Mouse (Mus musculus): ENCODE results near the gene Klhl32. TPM values are rescaled to one million over a fixed set of nuclear protein-coding genes. Genes with fewer than 3 reads are reported as not detected.

The Klhl32 gene
- total RNA-seq, 1 experiment from 2014 or later = not detected

DNA sequence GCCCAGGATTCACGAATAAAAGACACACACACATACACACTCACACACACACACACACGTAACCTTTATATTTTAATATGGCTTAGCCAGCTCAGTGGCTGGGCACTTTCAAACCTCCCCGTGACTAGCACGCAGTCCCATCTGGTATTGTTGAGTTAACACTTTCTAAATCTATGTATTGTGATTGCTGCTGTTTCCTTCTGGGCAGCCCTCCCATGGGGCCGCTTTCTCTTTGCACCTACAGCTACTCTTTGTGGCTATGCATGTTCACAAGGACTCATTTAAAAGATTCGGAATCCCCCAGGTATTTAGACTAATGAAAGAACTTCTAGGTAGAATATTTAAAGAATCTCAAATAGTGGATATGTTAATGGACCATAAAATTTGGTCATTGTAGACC lies 249.2 kb downstream of the Klhl32 start:
- no peak for ATAC-seq (replicated peaks in 1 of 2; ENCODE audit: insufficient read depth in 1 of 2, low FRiP score in 2 of 2, low TSS enrichment in 1 of 2, low read depth in 1 of 2, poor library complexity in 2 of 2, severe bottlenecking in 2 of 2)

DNA sequence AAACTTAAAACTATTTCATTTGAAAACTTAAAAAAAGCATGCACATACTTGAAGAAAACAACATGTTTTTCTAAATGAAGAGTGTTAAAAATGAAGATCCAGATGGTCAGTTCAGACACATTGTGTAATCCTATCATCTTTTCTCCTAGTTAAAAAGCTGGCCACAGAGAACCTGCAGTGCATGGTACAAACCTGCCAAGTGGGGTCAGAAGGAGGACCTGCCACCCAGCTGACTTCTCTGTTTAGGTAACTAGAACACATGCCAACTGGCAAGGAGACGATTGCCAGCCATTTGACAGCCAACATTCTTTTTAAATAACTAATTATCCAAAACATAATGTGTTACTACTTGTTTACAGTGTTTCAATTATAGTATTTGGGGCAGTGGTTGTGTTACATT lies 252.3 kb downstream of the Klhl32 start:
- ATAC-seq (replicated peaks in 1 of 2; ENCODE audit: insufficient read depth in 1 of 2, low FRiP score in 2 of 2, low TSS enrichment in 1 of 2, low read depth in 1 of 2, poor library complexity in 2 of 2, severe bottlenecking in 2 of 2) = no peak

- ATAC-seq (replicated peaks in 1 of 2; ENCODE audit: insufficient read depth in 1 of 2, low FRiP score in 2 of 2, low TSS enrichment in 1 of 2, low read depth in 1 of 2, poor library complexity in 2 of 2, severe bottlenecking in 2 of 2) = no peak
Measured at GRCm38 (mm10) chr4:24596942-24597611, 253.8 kb downstream of the Klhl32 start.

DNA sequence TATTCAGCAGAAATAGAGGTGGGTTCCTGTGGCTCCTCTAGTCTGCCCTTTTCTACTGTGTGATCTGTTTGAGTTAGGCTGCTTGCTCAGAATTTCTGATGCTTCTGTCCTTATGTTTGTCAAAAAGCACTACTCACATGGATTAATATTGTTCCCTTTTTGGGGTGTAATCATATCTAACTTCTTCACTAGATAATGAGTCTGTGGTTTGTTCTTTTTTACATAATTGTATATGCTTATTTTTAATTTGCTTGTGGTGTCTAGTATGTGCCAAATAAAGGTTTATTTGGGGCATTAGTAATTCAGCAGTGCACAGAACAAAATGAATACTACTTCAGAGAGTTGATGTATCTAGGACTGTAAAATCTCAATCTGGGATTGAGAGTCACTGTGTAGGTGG lies 256.1 kb downstream of the Klhl32 start:
- no peak for ATAC-seq (replicated peaks in 1 of 2; ENCODE audit: insufficient read depth in 1 of 2, low FRiP score in 2 of 2, low TSS enrichment in 1 of 2, low read depth in 1 of 2, poor library complexity in 2 of 2, severe bottlenecking in 2 of 2)

GRCm38 (mm10) chr4:24583997-24584396 lies 266.9 kb downstream of the Klhl32 start:
- ATAC-seq (replicated peaks in 1 of 2; ENCODE audit: insufficient read depth in 1 of 2, low FRiP score in 2 of 2, low TSS enrichment in 1 of 2, low read depth in 1 of 2, poor library complexity in 2 of 2, severe bottlenecking in 2 of 2) = no peak

GRCm38 (mm10) chr4:24582295-24582694 lies 268.6 kb downstream of the Klhl32 start:
- no peak for ATAC-seq (replicated peaks in 1 of 2; ENCODE audit: insufficient read depth in 1 of 2, low FRiP score in 2 of 2, low TSS enrichment in 1 of 2, low read depth in 1 of 2, poor library complexity in 2 of 2, severe bottlenecking in 2 of 2)

DNA sequence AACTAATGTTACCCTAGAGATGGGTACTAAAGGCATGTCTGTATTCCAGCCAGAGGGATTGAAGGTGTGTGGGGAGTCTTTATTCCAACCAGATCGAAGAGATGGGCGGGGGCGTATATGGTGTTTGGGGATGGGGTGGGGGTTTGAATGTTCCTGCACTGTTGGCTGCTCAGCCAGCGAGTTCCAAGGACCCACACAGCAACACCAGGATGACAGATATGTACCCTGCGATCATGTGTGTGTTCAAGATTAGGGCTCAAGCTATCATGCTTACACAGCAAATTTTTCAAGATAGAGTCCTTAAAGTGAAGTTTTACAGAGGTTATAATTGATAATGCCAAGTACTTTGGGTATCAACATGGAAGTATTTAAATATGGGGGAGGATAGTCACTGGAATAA lies 273.3 kb downstream of the Klhl32 start:
- ATAC-seq (replicated peaks in 1 of 2; ENCODE audit: insufficient read depth in 1 of 2, low FRiP score in 2 of 2, low TSS enrichment in 1 of 2, low read depth in 1 of 2, poor library complexity in 2 of 2, severe bottlenecking in 2 of 2) = no peak

GRCm38 (mm10) chr4:24574276-24574675 lies 276.6 kb downstream of the Klhl32 start:
- peak; percentile 75 to 87 for ATAC-seq (replicated peaks in 1 of 2; ENCODE audit: insufficient read depth in 1 of 2, low FRiP score in 2 of 2, low TSS enrichment in 1 of 2, low read depth in 1 of 2, poor library complexity in 2 of 2, severe bottlenecking in 2 of 2)

- ATAC-seq (replicated peaks in 1 of 2; ENCODE audit: insufficient read depth in 1 of 2, low FRiP score in 2 of 2, low TSS enrichment in 1 of 2, low read depth in 1 of 2, poor library complexity in 2 of 2, severe bottlenecking in 2 of 2) = no peak
Measured at GRCm38 (mm10) chr4:24568989-24569556, 281.9 kb downstream of the Klhl32 start.

DNA sequence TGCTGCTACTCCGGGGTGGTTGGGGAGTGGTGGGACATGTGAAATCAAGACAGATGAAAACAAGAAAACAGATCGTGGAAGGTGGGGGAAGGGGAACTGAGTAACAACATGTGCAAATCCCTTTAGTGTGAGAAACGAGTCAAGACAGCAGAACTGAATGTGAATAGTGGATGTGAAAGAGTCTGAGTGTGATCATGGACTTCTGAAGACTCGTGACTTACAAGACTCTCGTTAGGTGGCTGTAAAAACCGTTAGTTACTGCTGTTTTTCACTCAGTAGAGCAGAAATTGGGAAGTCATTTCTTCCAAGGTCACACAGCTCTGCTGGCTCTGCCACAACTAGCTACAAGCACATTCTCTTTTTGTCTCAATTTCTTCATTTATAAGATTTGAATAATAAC lies 282.9 kb downstream of the Klhl32 start:
- no peak for ATAC-seq (replicated peaks in 1 of 2; ENCODE audit: insufficient read depth in 1 of 2, low FRiP score in 2 of 2, low TSS enrichment in 1 of 2, low read depth in 1 of 2, poor library complexity in 2 of 2, severe bottlenecking in 2 of 2)

Other genes starting within 250 kb of the Klhl32 start
- 17.9 and 25.3 TPM in 2 replicates for gene Ndufaf4, start 47.0 kb upstream of the Klhl32 start, total RNA-seq (2017)
- 0.25 TPM in 1 of 2 replicates, not detected in the other for gene Gpr63, start 115.3 kb upstream of the Klhl32 start, total RNA-seq (2017)